Mouse (Mus musculus): ENCODE measurements around the gene Rusc2.

Gene Rusc2

GRCm38 (mm10) chr4:43381408-43382154, at the start of gene Rusc2:
TSS of gene Rusc2 (plus strand) at chr4:43381979.
- DNase-seq: peak; percentile 92

GRCm38 (mm10) chr4:43334771-43335170, 47.0 kb upstream of the Rusc2 start:
- DNase-seq: no peak

GRCm38 (mm10) chr4:43336176-43336575, 45.6 kb upstream of the Rusc2 start:
- no peak for DNase-seq

- peak; percentile 56 for DNase-seq
Measured at GRCm38 (mm10) chr4:43340096-43340804, 41.5 kb upstream of the Rusc2 start.

GRCm38 (mm10) chr4:43341276-43341891, 40.4 kb upstream of the Rusc2 start:
- no peak for DNase-seq

- DNase-seq: no peak
Measured at GRCm38 (mm10) chr4:43342443-43342842, 39.3 kb upstream of the Rusc2 start.

GRCm38 (mm10) chr4:43344932-43345331, 36.8 kb upstream of the Rusc2 start:
- DNase-seq: no peak

- no peak for DNase-seq
Measured at GRCm38 (mm10) chr4:43349206-43349605, 32.6 kb upstream of the Rusc2 start.

GRCm38 (mm10) chr4:43350038-43350560, 31.7 kb upstream of the Rusc2 start:
- DNase-seq: peak; percentile 23

- no peak for DNase-seq
Measured at GRCm38 (mm10) chr4:43353662-43354061, 28.1 kb upstream of the Rusc2 start.

- DNase-seq: no peak
Measured at GRCm38 (mm10) chr4:43364914-43365560, 16.7 kb upstream of the Rusc2 start.

- no peak for DNase-seq
Measured at GRCm38 (mm10) chr4:43367295-43367694, 14.5 kb upstream of the Rusc2 start.

- DNase-seq: no peak
Measured at GRCm38 (mm10) chr4:43367787-43368186, 14.0 kb upstream of the Rusc2 start.

GRCm38 (mm10) chr4:43371406-43371805, 10.4 kb upstream of the Rusc2 start:
- DNase-seq: no peak

GRCm38 (mm10) chr4:43372155-43372554, 9.6 kb upstream of the Rusc2 start:
- peak; percentile 59 for DNase-seq

- no peak for DNase-seq
Measured at GRCm38 (mm10) chr4:43374266-43374665, 7.5 kb upstream of the Rusc2 start.

GRCm38 (mm10) chr4:43379601-43380000, 2.2 kb upstream of the Rusc2 start:
- DNase-seq: no peak

GRCm38 (mm10) chr4:43380951-43381350, 828 bp upstream of the Rusc2 start:
- no peak for DNase-seq

GRCm38 (mm10) chr4:43382155-43383020, 609 bp downstream of the Rusc2 start:
- DNase-seq: no peak

GRCm38 (mm10) chr4:43383246-43384082, 1.7 kb downstream of the Rusc2 start:
- peak; percentile 64 for DNase-seq

- peak; percentile 60 for DNase-seq
Measured at GRCm38 (mm10) chr4:43384083-43384460, 2.3 kb downstream of the Rusc2 start.
